Mouse (Mus musculus): ENCODE results near the gene Lyzl4.
"Not testable (repeated sequence)": the region's sequence is repeated elsewhere in the genome, so short reads cannot be mapped to it uniquely, and the experiment has no call there.

DNA sequence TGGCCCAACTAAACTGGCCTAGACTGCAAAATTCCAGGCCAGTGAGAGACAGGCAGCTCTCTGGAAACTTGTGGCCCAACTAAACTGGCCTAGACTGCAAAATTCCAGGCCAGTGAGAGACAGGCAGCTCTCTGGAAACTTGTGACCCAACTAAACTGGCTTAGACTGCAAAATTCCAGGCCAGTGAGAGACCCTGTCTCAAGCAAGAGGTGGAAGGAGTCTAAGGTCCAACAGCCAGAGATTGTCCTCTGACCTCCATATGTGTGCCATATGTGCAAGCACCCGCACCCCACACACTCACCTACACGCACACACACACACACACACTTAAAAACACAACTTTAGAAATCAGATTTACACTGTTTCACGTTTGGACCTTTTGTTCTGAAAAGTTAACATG lies 48.1 kb downstream of the Lyzl4 start:
- TF ChIP-seq CTCF (IDR thresholded peaks at IDR 0.05; ENCODE audit: low read depth, low read length); POLR2A (IDR thresholded peaks at IDR 0.05; ENCODE audit: extremely low read depth, insufficient read depth, low read length): not testable (repeated sequence)
